8 mouse cellular contexts compared by ENCODE assay signal in the genomic region with DNA sequence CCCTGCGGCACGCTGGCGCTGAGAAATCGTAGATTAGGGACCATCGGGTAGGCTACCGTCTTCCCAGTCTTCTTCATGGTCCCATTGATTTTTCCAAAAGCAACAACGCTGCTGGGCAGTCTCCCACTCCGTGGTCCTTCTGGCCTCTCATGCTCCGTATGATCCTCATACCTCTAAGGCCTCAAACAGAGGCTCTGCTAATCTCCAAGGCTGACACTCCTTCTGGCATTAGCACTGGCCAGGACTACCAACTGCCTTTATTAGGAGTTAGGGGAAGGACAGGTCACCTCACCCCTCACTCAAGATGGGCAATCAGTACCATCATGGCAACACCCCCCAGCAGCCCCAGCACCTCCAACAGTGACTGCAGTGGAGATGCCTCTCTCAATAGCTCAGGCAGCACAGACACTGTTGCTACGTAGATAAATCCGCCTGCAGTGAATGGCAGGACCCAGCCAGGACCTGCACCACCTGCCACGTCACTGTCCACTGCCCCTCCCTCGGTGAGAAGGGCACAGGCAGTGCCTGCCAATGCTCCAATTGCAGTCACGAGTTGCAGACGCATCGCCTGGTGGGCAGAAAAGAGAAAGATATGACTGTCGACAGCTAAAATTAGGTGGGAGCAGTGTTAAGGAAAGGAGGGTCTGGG. TPM values are rescaled to one million over a fixed set of nuclear protein-coding genes. Genes with fewer than 3 reads are reported as not detected.
DNase-seq lines count a peak whose midpoint lies in the region; ATAC-seq and TF ChIP-seq lines count a peak whose summit lies in the region.

No protein-coding gene starts in this region.

- no peak overlapping the region for H3K9ac ChIP-seq in liver, postnatal 0 days (replicated peaks)
- H3K9ac ChIP-seq in hindbrain, embryonic 11.5 days (ENCODE audit: low read depth, low read length) = no peak overlapping the region
- no peak overlapping the region; the same call in 1 of the 2 replicates for H3K9ac ChIP-seq in midbrain, embryonic 14.5 days (replicated peaks; ENCODE audit: low read length)

- no peaks in the 10 kb centered on the region for H3K9me3 ChIP-seq in liver, postnatal 0 days (ENCODE audit: low read length)
- H3K9me3 ChIP-seq in forebrain, embryonic 10.5 days = no peaks in the 10 kb centered on the region
- no peaks in the 10 kb centered on the region for H3K9me3 ChIP-seq in hindbrain, embryonic 11.5 days (ENCODE audit: control insufficient read depth, low read length)
- H3K9me3 ChIP-seq in midbrain, embryonic 14.5 days (ENCODE audit: control insufficient read depth, low read length) = no peaks in the 10 kb centered on the region

- 74% methylated on average over 17 of the region's 17 CpGs for WGBS in liver, postnatal 0 days (ENCODE audit: insufficient replicate concordance)
- 53% methylated on average over 17 of the region's 17 CpGs for WGBS in forebrain, embryonic 10.5 days
- 56% methylated on average over 17 of the region's 17 CpGs for WGBS in hindbrain, embryonic 11.5 days
- 33% methylated on average over 17 of the region's 17 CpGs for WGBS in midbrain, embryonic 14.5 days

- H3K4me2 ChIP-seq in liver, postnatal 0 days (ENCODE audit: low read depth, low read length) = no peak overlapping the region
- peak overlapping the region; percentile 93 for H3K4me2 ChIP-seq in hindbrain, embryonic 11.5 days (replicated peaks; ENCODE audit: low read depth, low read length)
- peak overlapping the region; percentile 92 for H3K4me2 ChIP-seq in midbrain, embryonic 14.5 days (ENCODE audit: low read length)

- H3K27ac ChIP-seq in liver, postnatal 0 days (ENCODE audit: low read depth) = no peak overlapping the region
- peak overlapping the region; percentile 100 for H3K27ac ChIP-seq in forebrain, embryonic 10.5 days
- H3K27ac ChIP-seq in hindbrain, embryonic 11.5 days (ENCODE audit: low read depth, low read length) = peak overlapping the region; percentile 94
- peak overlapping the region; percentile 99 for H3K27ac ChIP-seq in midbrain, embryonic 14.5 days (replicated peaks; ENCODE audit: low read depth, low read length)

- H3K36me3 ChIP-seq in liver, postnatal 0 days (replicated peaks; ENCODE audit: insufficient read depth, low read length) = peaks cover 19% of the 10 kb centered on the region
- peaks cover 38% of the 10 kb centered on the region for H3K36me3 ChIP-seq in forebrain, embryonic 10.5 days (replicated peaks)
- peaks cover 3% of the 10 kb centered on the region; the same call in 1 of the 2 replicates for H3K36me3 ChIP-seq in hindbrain, embryonic 11.5 days (ENCODE audit: control insufficient read depth, insufficient read depth, low read length)
- H3K36me3 ChIP-seq in midbrain, embryonic 14.5 days (ENCODE audit: control insufficient read depth, insufficient read depth, low read length) = peaks cover 21% of the 10 kb centered on the region

- no peaks in the 10 kb centered on the region for H3K27me3 ChIP-seq in liver, postnatal 0 days (ENCODE audit: insufficient read depth, low read length)
- no peaks in the 10 kb centered on the region for H3K27me3 ChIP-seq in forebrain, embryonic 10.5 days (ENCODE audit: poor library complexity, severe bottlenecking)
- H3K27me3 ChIP-seq in hindbrain, embryonic 11.5 days (ENCODE audit: control insufficient read depth, insufficient read depth, low read length) = no peaks in the 10 kb centered on the region
- no peaks in the 10 kb centered on the region for H3K27me3 ChIP-seq in midbrain, embryonic 14.5 days (ENCODE audit: control insufficient read depth, insufficient read depth, low read length)

- peaks cover 60% of the 10 kb centered on the region for H3K4me1 ChIP-seq in liver, postnatal 0 days (ENCODE audit: insufficient read depth)
- H3K4me1 ChIP-seq in forebrain, embryonic 10.5 days = peaks cover 85% of the 10 kb centered on the region
- peaks cover 34% of the 10 kb centered on the region for H3K4me1 ChIP-seq in hindbrain, embryonic 11.5 days (replicated peaks; ENCODE audit: control insufficient read depth, insufficient read depth, low read length)
- H3K4me1 ChIP-seq in midbrain, embryonic 14.5 days (ENCODE audit: control insufficient read depth, insufficient read depth, low read length) = peaks cover 60% of the 10 kb centered on the region

- intact Hi-C loops in left cerebral cortex, postnatal 10 days (cut with DNase I) = no loop called here

- ATAC-seq in liver, postnatal 0 days = no peak
- ATAC-seq in hindbrain, embryonic 11.5 days (ENCODE audit: low FRiP score) = no peak
- no peak for ATAC-seq in midbrain, embryonic 14.5 days (ENCODE audit: low FRiP score, low TSS enrichment)

- TF ChIP-seq CTCF in liver, postnatal 0 days (IDR thresholded peaks at IDR 0.05; ENCODE audit: low read depth) = no peak

- no peak overlapping the region for H3K4me3 ChIP-seq in liver, postnatal 0 days (ENCODE audit: low read depth, low read length)
- H3K4me3 ChIP-seq in forebrain, embryonic 10.5 days = peak overlapping the region; percentile 98
- 0 out of 2 replicates have a peak overlapping the region, but pooled peaks have one; percentile 70 for H3K4me3 ChIP-seq in hindbrain, embryonic 11.5 days (ENCODE audit: low read depth, low read length)
- H3K4me3 ChIP-seq in midbrain, embryonic 14.5 days (replicated peaks; ENCODE audit: low read depth, low read length) = peak overlapping the region; percentile 88

- DNase-seq in liver = peak; percentile 2
- no peak for DNase-seq in liver, postnatal 0 days
- no peak for DNase-seq in forebrain, embryonic 10.5 days (ENCODE audit: extremely low spot score, low spot score)
- DNase-seq in hindbrain, embryonic 11.5 days (ENCODE audit: low spot score) = no peak
- no peak for DNase-seq in midbrain, embryonic 14.5 days
- no peak for DNase-seq in T-cell, adult 2 months (ENCODE audit: low spot score)
- no peak for DNase-seq in gastrocnemius, adult 8-10 months (ENCODE audit: low spot score in 2 of 2)
- DNase-seq in left cerebral cortex, postnatal 10 days (ENCODE audit: extremely low spot score in 1 of 2, low spot score in 2 of 2) = no peak

- no peak for TF ChIP-seq EP300 in liver, postnatal 0 days (IDR thresholded peaks at IDR 0.05; ENCODE audit: low read depth)

RNA-seq across cellular contexts. Expression of a gene that starts 0.8 kb away (rescaled TPM):
- polyA plus RNA-seq in liver, postnatal 0 days (2015; fragmentation: Nextera tagmentation; extraction: Ambion mirVana) = 49.1 and 51.6 TPM in 2 replicates
- polyA plus RNA-seq in forebrain, embryonic 10.5 days (2016; fragmentation: Nextera tagmentation; extraction: Ambion mirVana) = 95.4 and 96.4 TPM in 2 replicates
- polyA plus RNA-seq in hindbrain, embryonic 11.5 days (2014; fragmentation: Nextera tagmentation; extraction: Ambion mirVana) = 50.5 and 54.8 TPM in 2 replicates
- polyA plus RNA-seq in midbrain, embryonic 14.5 days (2014; fragmentation: Nextera tagmentation; extraction: Ambion mirVana) = 56.1 and 75.0 TPM in 2 replicates
- 10 to 100 TPM; 83.6 to 90.2 (median 84.9) TPM for total RNA-seq in gastrocnemius, adult 8-10 months (2022)
- total RNA-seq in left cerebral cortex, postnatal 10 days (2021) = 10 to 100 TPM; 29.7 to 32.0 TPM

RNA-seq across cellular contexts. Expression of a gene that starts 2.9 kb away (rescaled TPM):
- 41.3 and 43.4 TPM in 2 replicates for polyA plus RNA-seq in liver, postnatal 0 days (2015; fragmentation: Nextera tagmentation; extraction: Ambion mirVana)
- polyA plus RNA-seq in forebrain, embryonic 10.5 days (2016; fragmentation: Nextera tagmentation; extraction: Ambion mirVana) = 203 and 206 TPM in 2 replicates
- 75.9 and 80.3 TPM in 2 replicates for polyA plus RNA-seq in hindbrain, embryonic 11.5 days (2014; fragmentation: Nextera tagmentation; extraction: Ambion mirVana)
- 95.7 and 97.0 TPM in 2 replicates for polyA plus RNA-seq in midbrain, embryonic 14.5 days (2014; fragmentation: Nextera tagmentation; extraction: Ambion mirVana)
- total RNA-seq in gastrocnemius, adult 8-10 months (2022) = 10 to 100 TPM; 44.2 to 63.5 (median 49.3) TPM
- 100 to 1,000 TPM in 1 of 2 experiments, 10 to 100 TPM in 1; 90.7 to 101 TPM for total RNA-seq in left cerebral cortex, postnatal 10 days (2021)

RNA-seq across cellular contexts. Expression of a gene that starts 3.0 kb away (rescaled TPM):
- 16.2 and 16.4 TPM in 2 replicates for polyA plus RNA-seq in liver, postnatal 0 days (2015; fragmentation: Nextera tagmentation; extraction: Ambion mirVana)
- 44.5 and 48.3 TPM in 2 replicates for polyA plus RNA-seq in forebrain, embryonic 10.5 days (2016; fragmentation: Nextera tagmentation; extraction: Ambion mirVana)
- 16.3 and 16.8 TPM in 2 replicates for polyA plus RNA-seq in hindbrain, embryonic 11.5 days (2014; fragmentation: Nextera tagmentation; extraction: Ambion mirVana)
- polyA plus RNA-seq in midbrain, embryonic 14.5 days (2014; fragmentation: Nextera tagmentation; extraction: Ambion mirVana) = 33.3 and 33.4 TPM in 2 replicates
- total RNA-seq in gastrocnemius, adult 8-10 months (2022) = 10 to 100 TPM; 36.8 to 39.3 (median 38.8) TPM
- total RNA-seq in left cerebral cortex, postnatal 10 days (2021) = 10 to 100 TPM; 74.8 to 78.7 TPM

RNA-seq across cellular contexts. Expression of a gene that starts 4.1 kb away (rescaled TPM):
- 6.0 and 7.1 TPM in 2 replicates for polyA plus RNA-seq in liver, postnatal 0 days (2015; fragmentation: Nextera tagmentation; extraction: Ambion mirVana)
- polyA plus RNA-seq in forebrain, embryonic 10.5 days (2016; fragmentation: Nextera tagmentation; extraction: Ambion mirVana) = 11.4 and 12.4 TPM in 2 replicates
- polyA plus RNA-seq in hindbrain, embryonic 11.5 days (2014; fragmentation: Nextera tagmentation; extraction: Ambion mirVana) = 5.9 and 6.3 TPM in 2 replicates
- 9.1 and 18.5 TPM in 2 replicates for polyA plus RNA-seq in midbrain, embryonic 14.5 days (2014; fragmentation: Nextera tagmentation; extraction: Ambion mirVana)
- total RNA-seq in gastrocnemius, adult 8-10 months (2022) = 10 to 100 TPM in 3 of 4 experiments, 1 to 10 TPM in 1; 9.8 to 15.6 (median 11.7) TPM
- 10 to 100 TPM; 23.2 to 24.9 TPM for total RNA-seq in left cerebral cortex, postnatal 10 days (2021)

RNA-seq across cellular contexts. Expression of a gene that starts 10.6 kb away (rescaled TPM):
- polyA plus RNA-seq in liver, postnatal 0 days (2015; fragmentation: Nextera tagmentation; extraction: Ambion mirVana) = 0.21 and 0.47 TPM in 2 replicates
- polyA plus RNA-seq in forebrain, embryonic 10.5 days (2016; fragmentation: Nextera tagmentation; extraction: Ambion mirVana) = 0.74 and 0.75 TPM in 2 replicates
- polyA plus RNA-seq in hindbrain, embryonic 11.5 days (2014; fragmentation: Nextera tagmentation; extraction: Ambion mirVana) = 0.91 and 1.4 TPM in 2 replicates
- polyA plus RNA-seq in midbrain, embryonic 14.5 days (2014; fragmentation: Nextera tagmentation; extraction: Ambion mirVana) = 2.4 and 2.9 TPM in 2 replicates
- total RNA-seq in gastrocnemius, adult 8-10 months (2022) = 1 to 10 TPM; 2.5 to 4.8 (median 3.9) TPM
- 10 to 100 TPM; 12.2 to 14.3 TPM for total RNA-seq in left cerebral cortex, postnatal 10 days (2021)
